23 mouse cellular contexts compared by ENCODE assay signal in the genomic region with DNA sequence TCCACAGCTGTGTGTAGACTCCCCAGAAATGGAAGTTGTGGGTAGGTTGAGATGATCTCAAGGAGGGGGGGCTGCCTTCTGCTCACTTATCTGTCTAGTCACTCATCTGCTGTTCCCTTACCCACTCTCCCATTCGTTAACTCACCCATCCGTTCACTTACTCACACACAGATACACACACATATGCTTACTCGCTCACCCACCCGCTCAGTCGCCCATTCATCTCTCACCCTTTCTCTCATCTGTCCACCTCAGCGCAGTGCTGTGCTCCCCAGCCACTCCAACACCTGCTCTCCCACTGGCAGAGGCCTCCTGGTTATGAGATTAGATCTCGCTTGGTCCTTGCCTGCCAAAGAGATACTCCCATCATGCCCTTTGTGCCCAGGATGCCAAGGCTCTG. TPM values are rescaled to one million over a fixed set of nuclear protein-coding genes. Genes with fewer than 3 reads are reported as not detected.
DNase-seq lines count a peak whose midpoint lies in the region; ATAC-seq lines count a peak whose summit lies in the region.
"Had no signal": no experiment of that assay in that cellular context is flagged by ENCODE, and none has a peak within 500 bp of the region (broad histone marks: within the 10 kb centered on the region; RNA-seq: fewer than 3 reads in every experiment).

No protein-coding gene starts in this region.

- peaks cover 75% of the 10 kb centered on the region for H3K4me1 ChIP-seq in forebrain, embryonic 12.5 days
- peaks cover 20% of the 10 kb centered on the region for H3K4me1 ChIP-seq in forebrain, embryonic 14.5 days (ENCODE audit: control insufficient read depth, insufficient read depth, low read length)
- peaks cover 58% of the 10 kb centered on the region for H3K4me1 ChIP-seq in neural tube, embryonic 12.5 days
- H3K4me1 ChIP-seq in neural tube, embryonic 15.5 days, result peaks cover 77% of the 10 kb centered on the region

- ATAC-seq in forebrain, embryonic 12.5 days (ENCODE audit: low FRiP score), result no peak
- no peak for ATAC-seq in forebrain, embryonic 14.5 days
- no peak for ATAC-seq in neural tube, embryonic 12.5 days (ENCODE audit: low FRiP score, low read depth)
- no peak for ATAC-seq in neural tube, embryonic 15.5 days (ENCODE audit: low FRiP score)
- ATAC-seq: forebrain, embryonic 15.5 days; Patski had no signal

- H3K4me3 ChIP-seq in forebrain, embryonic 12.5 days (replicated peaks), result no peak overlapping the region
- no peak overlapping the region for H3K4me3 ChIP-seq in forebrain, embryonic 14.5 days (ENCODE audit: low read depth, low read length)
- H3K4me3 ChIP-seq in neural tube, embryonic 12.5 days, result no peak overlapping the region
- no peak overlapping the region for H3K4me3 ChIP-seq in neural tube, embryonic 15.5 days (replicated peaks)
- H3K4me3 ChIP-seq: forebrain, embryonic 10.5 days; forebrain, embryonic 15.5 days; heart, adult 2 months; heart, embryonic 10.5 days; heart, embryonic 13.5 days; hindbrain, embryonic 13.5 days had no signal

- WGBS in forebrain, embryonic 12.5 days, result 83% methylated on average over 7 of the region's 7 CpGs
- 80% methylated on average over 7 of the region's 7 CpGs for WGBS in forebrain, embryonic 14.5 days
- 69% methylated on average over 7 of the region's 7 CpGs for WGBS in neural tube, embryonic 12.5 days
- 61% methylated on average over 7 of the region's 7 CpGs for WGBS in neural tube, embryonic 15.5 days

- H3K36me3 ChIP-seq in forebrain, embryonic 12.5 days (replicated peaks), result no peaks in the 10 kb centered on the region
- no peaks in the 10 kb centered on the region for H3K36me3 ChIP-seq in forebrain, embryonic 14.5 days (ENCODE audit: control insufficient read depth, insufficient read depth, low read length)
- no peaks in the 10 kb centered on the region for H3K36me3 ChIP-seq in neural tube, embryonic 12.5 days
- H3K36me3 ChIP-seq in neural tube, embryonic 15.5 days, result no peaks in the 10 kb centered on the region
- H3K36me3 ChIP-seq: forebrain, embryonic 10.5 days; forebrain, embryonic 15.5 days; G1E; heart, embryonic 10.5 days; heart, embryonic 13.5 days; hindbrain, embryonic 13.5 days had no signal

- DNase-seq in forebrain, embryonic 14.5 days (ENCODE audit: low spot score), result no peak
- DNase-seq in layer of hippocampus, adult 9-11 months, result peak; percentile 51
- no peak for DNase-seq in layer of hippocampus, adult 9-10 months (ENCODE audit: low spot score)
- peak; percentile 50 to 58 for DNase-seq in right cerebral cortex, adult 2 months (ENCODE audit: low spot score in 2 of 2)
- no peak for DNase-seq in right cerebral cortex, postnatal 25 days
- DNase-seq: adrenal gland, postnatal 10 days; adrenal gland, postnatal 36 days; B cell, adult 2 months; cerebellum, adult 11 months; gastrocnemius, postnatal 36 days; heart, adult 2 months; heart, postnatal 14 days; heart, postnatal 4 days had no signal

- peaks cover 11% of the 10 kb centered on the region; the same call in 1 of the 2 replicates for H3K27me3 ChIP-seq in forebrain, embryonic 12.5 days
- H3K27me3 ChIP-seq in forebrain, embryonic 14.5 days (replicated peaks; ENCODE audit: control insufficient read depth, insufficient read depth, low read length), result no peaks in the 10 kb centered on the region
- 0 out of 2 replicates have a peak, but pooled peaks cover under 1% of the 10 kb centered on the region for H3K27me3 ChIP-seq in neural tube, embryonic 12.5 days (replicated peaks)
- H3K27me3 ChIP-seq in neural tube, embryonic 15.5 days (replicated peaks), result no peaks in the 10 kb centered on the region
- H3K27me3 ChIP-seq: forebrain, embryonic 15.5 days had no signal

- no peak overlapping the region for H3K9ac ChIP-seq in forebrain, embryonic 12.5 days
- no peak overlapping the region for H3K9ac ChIP-seq in forebrain, embryonic 14.5 days (ENCODE audit: low read length)
- H3K9ac ChIP-seq in neural tube, embryonic 12.5 days, result no peak overlapping the region
- H3K9ac ChIP-seq in neural tube, embryonic 15.5 days (replicated peaks), result no peak overlapping the region
- H3K9ac ChIP-seq: forebrain, embryonic 15.5 days; heart, embryonic 13.5 days; hindbrain, embryonic 13.5 days had no signal

- H3K9me3 ChIP-seq in forebrain, embryonic 12.5 days, result no peaks in the 10 kb centered on the region
- H3K9me3 ChIP-seq in forebrain, embryonic 14.5 days (replicated peaks; ENCODE audit: control insufficient read depth, low read length), result no peaks in the 10 kb centered on the region
- H3K9me3 ChIP-seq in neural tube, embryonic 12.5 days, result no peaks in the 10 kb centered on the region
- no peaks in the 10 kb centered on the region for H3K9me3 ChIP-seq in neural tube, embryonic 15.5 days (replicated peaks)
- H3K9me3 ChIP-seq: forebrain, embryonic 10.5 days; forebrain, embryonic 15.5 days; heart, embryonic 10.5 days; heart, embryonic 13.5 days; hindbrain, embryonic 13.5 days had no signal

- H3K27ac ChIP-seq in forebrain, embryonic 12.5 days, result 0 out of 2 replicates have a peak overlapping the region, but pooled peaks have one; percentile 46
- no peak overlapping the region for H3K27ac ChIP-seq in forebrain, embryonic 14.5 days (ENCODE audit: low read depth, low read length)
- 0 out of 2 replicates have a peak overlapping the region, but pooled peaks have one; percentile 12 for H3K27ac ChIP-seq in neural tube, embryonic 12.5 days
- H3K27ac ChIP-seq in neural tube, embryonic 15.5 days (replicated peaks), result no peak overlapping the region
- H3K27ac ChIP-seq: forebrain, embryonic 10.5 days; forebrain, embryonic 15.5 days; heart, adult 2 months; heart, embryonic 10.5 days; heart, embryonic 13.5 days had no signal

- H3K4me2 ChIP-seq in forebrain, embryonic 12.5 days, result no peak overlapping the region
- no peak overlapping the region for H3K4me2 ChIP-seq in forebrain, embryonic 14.5 days (ENCODE audit: low read length)
- H3K4me2 ChIP-seq in neural tube, embryonic 12.5 days (replicated peaks), result no peak overlapping the region
- no peak overlapping the region for H3K4me2 ChIP-seq in neural tube, embryonic 15.5 days
- H3K4me2 ChIP-seq: forebrain, embryonic 15.5 days; heart, embryonic 13.5 days; hindbrain, embryonic 13.5 days had no signal

RNA-seq across cellular contexts. Expression of gene Igsf21, which starts 22.1 kb away (rescaled TPM):
- polyA plus RNA-seq in forebrain, embryonic 12.5 days (2016; fragmentation: Nextera tagmentation; extraction: Ambion mirVana), result 21.7 and 22.8 TPM in 2 replicates
- 30.0 and 40.3 TPM in 2 replicates for polyA plus RNA-seq in forebrain, embryonic 14.5 days (2014; fragmentation: Nextera tagmentation; extraction: Ambion mirVana)
- 25.5 and 28.6 TPM in 2 replicates for polyA plus RNA-seq in neural tube, embryonic 12.5 days (2016; fragmentation: Nextera tagmentation; extraction: Ambion mirVana)
- polyA plus RNA-seq in neural tube, embryonic 15.5 days (2015; fragmentation: Nextera tagmentation; extraction: Ambion mirVana), result 99.6 and 116 TPM in 2 replicates
- polyA plus RNA-seq: G1E, Patski had no signal

Comparison
In these comparisons a context has a peak if more than half of its experiments do, and no peak if none do; other contexts are left out.
1. H3K27ac ChIP-seq: peak in forebrain, embryonic 12.5 days (single experiment) and neural tube, embryonic 12.5 days (single experiment); none in forebrain, embryonic 14.5 days (single experiment) and neural tube, embryonic 15.5 days (single experiment).
2. DNase-seq: peak in layer of hippocampus, adult 9-11 months (single experiment) and right cerebral cortex, adult 2 months (2 of 2); none in forebrain, embryonic 14.5 days (single experiment), layer of hippocampus, adult 9-10 months (single experiment) and right cerebral cortex, postnatal 25 days (single experiment).